Mouse (Mus musculus) embryonic stem cell, embryonic (primary cell): ENCODE results near the gene Cacna1d.

Experiments
- CTCF ChIA-PET, 4 experiments: fragments of 300-600 bp in 2 of 4; fragments of 350-600 bp in 2 of 4; sonication (Branson Sonifier 250); formaldehyde crosslinking; loops; one replicate each; lab custom pipeline; 2022; ENCODE audit warnings: inconsistent platforms in 2 of 4; lab: Charles Lee
- POLR2A ChIA-PET, 4 experiments: fragments of 300-600 bp in 2 of 4; fragments of 350-600 bp in 2 of 4; sonication (Branson Sonifier 250); formaldehyde crosslinking; loops; one replicate each; lab custom pipeline; 2022; ENCODE audit warnings: antibody characterized with exemption in 4 of 4, inconsistent platforms in 1 of 4; lab: Charles Lee

Gene Cacna1d

DNA sequence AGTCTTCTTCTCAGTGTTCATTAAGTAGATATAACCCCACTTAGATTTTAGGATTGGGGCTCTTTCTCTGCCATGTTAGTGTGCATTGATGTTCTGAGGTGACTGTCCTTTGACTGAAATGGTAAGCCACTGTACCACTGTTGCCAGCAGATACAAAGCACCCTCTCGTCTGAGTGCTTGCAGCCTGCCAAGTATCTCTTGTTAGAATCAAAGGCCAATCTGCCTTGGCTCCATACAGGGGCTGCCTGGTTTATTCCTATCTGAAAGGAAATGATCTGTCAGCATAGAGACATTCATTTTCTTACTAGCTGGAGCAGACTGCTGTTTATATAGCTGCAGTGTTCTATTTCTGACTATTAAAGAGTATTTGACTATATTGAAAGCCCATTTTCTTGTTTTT, 2.0 kb upstream of the Cacna1d start:
- ChIA-PET POLR2A (interaction anchor here in 2 of 4 experiments (0.8 to 4.7 kb wide), 4 partner anchors 13 to 60 kb away, joined by 3 to 18 read pairs (median 4); partner anchors contain the start of gene Dcp1a (in 1 of the 2)), CTCF (interaction anchor here in 1 of 4 experiments (1.0 kb wide), 1 partner anchor 302 kb away, joined by 3 read pairs; no protein-coding TSS in a partner anchor)

DNA sequence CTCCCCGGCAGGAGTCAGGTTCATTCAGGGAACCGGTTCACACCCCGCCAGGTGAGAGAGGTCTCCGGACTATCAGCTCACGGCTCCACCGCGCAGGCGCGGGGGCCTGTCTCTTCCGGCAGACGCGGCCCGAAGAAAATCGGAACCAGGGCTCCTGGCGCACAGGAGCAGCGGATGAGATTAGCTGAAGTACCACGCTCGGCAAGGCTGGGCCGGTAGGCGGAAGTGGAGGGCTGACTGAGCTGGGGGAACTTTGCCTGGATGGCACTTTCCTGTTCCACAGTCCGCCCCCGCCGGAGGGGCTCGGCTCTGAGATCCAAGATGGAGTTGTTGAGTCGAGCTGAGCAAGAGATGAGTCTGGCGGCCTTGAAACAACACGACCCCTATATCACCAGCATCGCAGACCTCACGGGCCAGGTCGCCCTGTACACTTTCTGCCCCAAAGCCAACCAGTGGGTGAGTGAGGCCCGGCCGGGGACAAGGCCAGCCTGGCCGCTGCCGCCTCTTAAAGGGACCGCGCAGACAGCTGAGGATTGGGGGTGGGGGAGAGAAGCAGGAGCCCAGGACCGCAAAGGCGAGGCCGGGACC, 11.8 kb downstream of the Cacna1d start, which contains the start of gene Dcp1a:
Gene Dcp1a, plus strand, starts transcription at position 175 of the 588 bp plus-strand sequence.
- ChIA-PET POLR2A (interaction anchor here (0.6 to 4.4 kb wide), 67 partner anchors 8 to 771 kb away, joined by 3 to 34 read pairs (median 4); partner anchors contain the start of genes Prkcd (in 2 of the 4), Rft1 (in 2 of the 4), Actr8 (in 1 of the 4) and Bap1 (in 1 of the 4)), CTCF (interaction anchor here in 3 of 4 experiments (0.6 to 1.5 kb wide), 6 partner anchors 19 to 466 kb away, joined by 3 to 5 read pairs (median 4); no protein-coding TSS in a partner anchor)

DNA sequence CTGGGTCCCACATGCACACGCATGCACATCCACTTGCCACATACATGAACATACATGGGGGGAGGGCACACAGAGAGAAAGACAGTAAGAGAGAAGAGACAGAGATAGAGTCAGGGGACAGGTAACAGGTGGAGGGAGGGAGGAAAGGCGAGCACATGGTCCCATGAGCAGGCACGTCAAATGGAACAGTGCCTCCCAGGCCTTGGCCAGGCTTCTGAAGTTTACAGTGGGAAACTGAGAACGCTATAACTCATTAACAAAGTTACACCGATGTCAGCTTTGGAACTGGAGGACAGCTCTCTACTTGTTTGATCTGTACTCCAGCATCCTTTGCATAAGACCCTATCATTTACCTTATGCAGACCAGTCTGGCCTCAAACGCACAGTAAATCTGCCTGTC, 16.8 kb downstream of the Cacna1d start:
- CTCF ChIA-PET = no interaction called here

DNA sequence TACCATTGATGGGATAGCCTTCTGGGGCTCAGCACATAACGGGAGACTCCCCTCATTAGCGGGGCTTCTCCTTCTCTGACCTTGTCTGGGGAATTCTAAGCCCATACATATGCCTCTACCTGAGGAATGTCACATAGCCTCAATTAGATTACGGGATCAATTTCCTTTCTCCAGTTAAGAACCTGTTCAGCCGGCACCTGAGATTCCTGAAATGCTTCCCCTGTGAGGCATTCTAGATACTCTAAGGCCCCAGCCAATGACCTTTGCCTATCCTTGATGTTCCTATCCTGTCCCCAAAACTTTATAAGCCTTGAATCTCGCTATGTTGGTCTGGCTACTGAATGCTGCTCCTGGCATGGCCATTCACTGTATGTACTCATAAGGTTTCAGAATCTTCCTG, 17.6 kb downstream of the Cacna1d start:
- ChIA-PET CTCF (no interaction called here), POLR2A (interaction anchor here in 1 of 4 experiments (1.4 kb wide), 1 partner anchor 18 kb away, joined by 3 read pairs; no protein-coding TSS in a partner anchor)

More for the DNA sequence above, 16.8 kb downstream of the Cacna1d start:
- POLR2A ChIA-PET = no interaction called here

DNA sequence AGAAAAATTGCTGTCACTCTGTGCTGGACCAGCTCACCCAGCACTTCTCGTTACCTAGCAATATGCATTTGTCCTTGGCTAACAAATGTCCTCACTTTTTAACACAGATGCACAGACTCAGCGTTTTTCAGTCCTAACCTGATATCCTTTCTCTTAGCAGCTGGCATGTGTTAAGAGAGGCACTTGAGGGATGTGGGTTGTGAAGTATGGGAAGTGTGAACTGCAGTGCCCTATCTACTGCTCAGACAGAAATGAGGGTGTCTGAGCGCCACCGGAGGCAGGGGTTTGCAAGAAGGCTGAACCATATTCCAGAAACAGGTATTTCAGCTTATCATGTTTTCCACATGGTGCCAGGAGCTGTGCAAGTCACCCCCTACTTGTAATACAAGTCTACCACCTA, 27.9 kb downstream of the Cacna1d start:
- CTCF ChIA-PET = no interaction called here
- POLR2A ChIA-PET = interaction anchor here in 3 of 4 experiments (0.6 to 1.8 kb wide), 3 partner anchors 16 to 48 kb away, joined by 3 to 12 read pairs (median 8); partner anchors contain the start of gene Dcp1a (in 2 of the 3)

DNA sequence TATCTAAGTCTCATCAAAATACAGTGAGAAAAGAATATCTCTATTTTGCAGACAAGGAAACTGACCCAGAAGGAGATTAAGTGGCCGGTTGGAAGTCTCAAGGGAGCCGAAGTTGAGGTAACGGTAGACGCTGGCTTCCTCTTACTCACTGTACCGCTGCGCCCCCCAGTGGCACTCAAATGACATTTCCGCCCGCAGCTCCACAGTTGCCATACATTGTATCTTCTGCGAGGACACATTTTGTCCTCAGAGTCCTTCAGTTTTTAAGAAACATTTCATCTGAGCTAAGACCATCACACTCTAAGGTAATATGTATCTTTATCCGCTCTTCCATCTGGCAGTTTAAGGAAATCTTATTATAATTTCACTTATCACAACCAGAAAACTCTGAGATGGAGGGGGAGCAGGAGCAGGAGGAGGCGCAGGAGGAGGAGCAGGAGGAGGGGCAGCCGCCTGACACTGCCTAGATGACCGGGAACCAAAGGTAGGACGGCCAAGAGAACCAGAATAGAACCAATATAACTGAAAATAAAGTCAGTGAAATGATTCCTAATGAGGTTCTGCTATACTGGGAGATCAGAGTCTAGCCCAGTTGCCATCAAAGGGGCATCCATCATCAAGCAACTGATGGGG, 31.2 kb downstream of the Cacna1d start:
- CTCF ChIA-PET = interaction anchor here (0.6 to 3.6 kb wide), 15 partner anchors 8 to 484 kb away, joined by 3 to 26 read pairs (median 4); partner anchors contain the start of gene Dcp1a (in 1 of the 4)
- POLR2A ChIA-PET = interaction anchor here in 2 of 4 experiments (0.6 to 2.0 kb wide), 3 partner anchors 19 to 52 kb away, joined by 4 to 5 read pairs (median 5); partner anchors contain the start of gene Dcp1a (in 2 of the 2)

DNA sequence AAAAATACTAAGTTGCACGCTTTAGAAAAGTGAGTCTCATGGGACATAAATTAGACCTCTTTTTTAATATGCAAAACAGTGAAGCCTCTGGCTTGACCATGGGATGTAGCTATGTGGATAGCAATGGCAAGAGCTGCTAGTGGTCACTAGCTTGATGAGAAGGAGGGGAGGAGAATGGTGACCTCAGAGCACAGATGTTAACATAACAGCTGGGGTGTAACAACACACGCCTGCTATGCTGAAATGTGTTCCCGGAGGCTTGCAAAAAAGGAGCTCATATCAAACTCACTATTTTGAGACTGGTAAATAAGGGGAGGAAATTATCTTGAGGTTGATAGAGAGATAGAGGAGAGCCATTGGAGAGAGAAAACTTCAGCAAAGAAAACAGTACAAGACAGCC, 32.4 kb downstream of the Cacna1d start:
- ChIA-PET CTCF (interaction anchor here (0.6 to 3.6 kb wide), 9 partner anchors 76 to 407 kb away, joined by 3 to 26 read pairs (median 5); no protein-coding TSS in a partner anchor), POLR2A (interaction anchor here in 1 of 4 experiments (2.0 kb wide), 1 partner anchor 54 kb away, joined by 4 read pairs; no protein-coding TSS in a partner anchor)

DNA sequence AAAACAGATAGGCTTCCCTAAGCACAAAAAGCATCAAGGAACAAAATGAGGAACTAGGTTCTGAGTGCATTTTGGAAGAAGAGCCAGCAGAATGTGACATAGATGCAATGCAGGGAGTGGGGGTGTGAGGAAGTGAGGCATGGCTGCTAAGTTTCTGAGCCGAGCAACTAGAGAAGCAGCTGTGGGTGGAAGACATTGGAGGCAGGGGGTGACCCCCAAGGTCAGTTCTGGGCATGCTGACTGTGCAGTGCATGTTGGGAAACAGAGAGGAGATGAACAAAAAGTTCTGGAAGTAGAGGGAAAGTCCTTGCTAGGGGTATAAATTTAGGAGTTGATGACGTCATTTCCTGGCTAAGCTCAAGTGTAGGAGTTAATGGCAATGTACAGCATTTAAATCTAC, 33.4 kb downstream of the Cacna1d start:
- ChIA-PET POLR2A (interaction anchor here in 1 of 4 experiments (0.7 kb wide), 1 partner anchor 319 kb away, joined by 3 read pairs; no protein-coding TSS in a partner anchor), CTCF (interaction anchor here in 2 of 4 experiments (1.2 to 3.6 kb wide), 3 partner anchors 275 to 321 kb away, joined by 3 to 26 read pairs (median 4); no protein-coding TSS in a partner anchor)

DNA sequence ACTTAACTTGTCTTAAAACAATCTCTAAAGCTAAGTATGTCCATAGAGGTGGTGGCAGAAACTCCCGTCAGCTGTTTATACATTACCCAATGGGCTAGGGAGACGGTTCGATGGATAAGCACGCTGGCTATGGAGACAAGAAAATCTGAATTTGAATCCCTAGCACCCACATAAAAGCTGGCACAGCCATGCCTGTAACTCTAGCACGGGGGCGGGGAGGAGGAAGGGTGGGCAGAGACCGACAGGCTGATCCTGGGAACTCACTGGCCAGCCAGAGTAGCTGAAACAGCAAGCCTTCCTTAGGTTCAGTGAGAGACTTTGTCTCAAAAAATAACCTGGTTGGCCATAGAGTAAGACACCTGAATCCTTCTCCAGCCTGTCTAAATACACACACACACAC, 33.8 kb downstream of the Cacna1d start:
- CTCF ChIA-PET = interaction anchor here in 2 of 4 experiments (1.2 to 3.6 kb wide), 2 partner anchors 274 to 320 kb away, joined by 3 to 26 read pairs; no protein-coding TSS in a partner anchor
- POLR2A ChIA-PET = no interaction called here

DNA sequence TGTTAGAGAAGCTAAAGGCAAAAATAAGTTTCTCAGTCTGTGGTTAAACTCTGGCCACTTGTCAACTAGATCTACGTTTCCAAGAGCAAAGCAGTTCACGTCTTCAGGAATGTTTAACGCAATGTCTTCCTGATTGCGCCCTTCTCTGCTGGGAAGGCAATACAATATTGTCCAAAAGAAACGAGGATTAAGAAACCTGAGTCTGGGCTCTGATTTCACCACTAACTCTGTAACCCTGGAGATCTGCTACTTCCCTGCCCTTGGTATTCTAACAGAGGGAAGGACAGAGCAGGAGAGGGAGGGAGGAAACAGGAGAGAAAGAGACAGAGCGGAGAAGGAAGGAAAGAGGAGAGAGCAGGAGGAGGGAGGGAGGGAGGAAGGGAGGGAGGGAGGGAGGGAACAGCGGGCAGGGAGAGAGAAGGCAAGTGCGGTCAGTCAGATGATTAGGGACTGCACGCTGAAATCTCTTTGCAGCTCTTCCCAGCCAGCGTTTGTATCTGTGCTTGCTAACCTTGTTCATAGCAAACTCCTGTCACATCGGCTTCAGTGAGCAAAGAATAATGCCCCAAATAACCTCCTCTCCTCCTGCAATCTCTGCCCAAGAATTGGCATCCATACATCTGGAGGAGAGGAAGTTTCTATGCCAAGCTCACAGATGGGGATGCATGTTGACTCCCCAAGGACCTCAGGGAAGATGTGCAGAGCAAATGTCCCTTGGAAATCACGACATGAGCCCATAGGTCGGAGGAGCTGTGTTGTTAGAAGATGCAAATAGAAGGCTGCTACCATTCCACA, 35.3 kb downstream of the Cacna1d start:
- CTCF ChIA-PET = interaction anchor here in 1 of 4 experiments (1.0 kb wide), 1 partner anchor 107 kb away, joined by 3 read pairs; no protein-coding TSS in a partner anchor
- POLR2A ChIA-PET = interaction anchor here in 1 of 4 experiments (1.0 kb wide), 1 partner anchor 17 kb away, joined by 3 read pairs; no protein-coding TSS in a partner anchor

DNA sequence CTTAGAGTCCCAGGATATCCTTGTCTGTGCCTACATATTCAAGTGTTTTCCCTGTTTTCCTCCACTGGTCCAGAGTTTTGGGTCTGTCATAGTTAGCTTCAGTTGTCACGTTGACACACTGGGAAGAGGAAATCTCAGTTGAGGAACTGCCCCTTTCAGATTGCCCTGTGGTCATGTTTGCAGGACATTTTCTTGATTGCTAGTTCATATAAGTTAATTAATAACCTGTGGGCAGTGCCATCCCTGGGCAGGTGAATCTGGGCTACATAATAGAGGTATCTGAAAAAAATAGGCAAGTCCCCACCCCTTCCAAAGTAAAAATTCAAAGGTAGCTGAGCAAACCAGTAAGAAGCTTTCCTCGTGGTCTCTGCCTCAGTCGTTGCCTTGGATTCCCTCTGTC, 51.3 kb downstream of the Cacna1d start:
- CTCF ChIA-PET = no interaction called here
- POLR2A ChIA-PET = interaction anchor here in 1 of 4 experiments (0.6 kb wide), 1 partner anchor 109 kb away, joined by 3 read pairs; no protein-coding TSS in a partner anchor

DNA sequence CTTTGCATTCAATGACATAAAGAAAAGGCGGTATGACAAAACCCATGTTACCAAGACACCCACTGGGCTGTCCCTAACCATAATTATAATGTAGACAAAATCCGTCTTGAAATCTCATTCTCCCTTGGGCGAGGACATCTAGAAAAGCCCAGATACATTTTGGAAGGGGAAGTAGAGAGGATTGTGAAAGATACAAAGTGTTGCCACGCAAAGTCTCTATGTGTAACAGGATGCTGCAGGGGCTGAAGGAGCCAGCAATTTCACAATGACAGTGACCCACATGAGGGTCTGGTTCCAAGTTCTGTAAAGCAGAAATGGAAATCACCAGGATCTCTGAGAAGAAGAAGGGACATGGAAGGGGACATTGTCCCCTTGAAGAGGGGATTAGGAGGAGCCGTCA, 55.9 kb downstream of the Cacna1d start:
- ChIA-PET CTCF (no interaction called here), POLR2A (no interaction called here)

DNA sequence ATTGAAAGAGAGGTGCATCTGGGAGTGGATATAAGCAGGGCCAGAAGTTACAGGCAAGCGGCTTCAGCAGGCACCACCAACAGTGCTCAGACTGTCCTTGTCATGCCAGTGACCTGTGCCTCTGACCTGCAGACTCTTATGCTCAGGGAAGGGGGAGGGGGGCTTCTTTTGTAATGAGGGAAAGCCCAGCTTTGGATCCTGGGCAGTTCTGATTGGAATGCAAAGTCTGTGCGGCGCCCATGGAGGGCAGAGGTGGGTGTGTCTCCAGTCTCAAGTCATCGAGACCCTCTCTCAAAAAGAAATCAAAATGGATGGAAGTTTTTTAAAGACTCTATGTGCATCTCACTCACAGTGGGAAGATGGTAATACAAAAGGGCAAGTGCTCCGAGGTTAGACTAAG, 60.8 kb downstream of the Cacna1d start:
- ChIA-PET CTCF (no interaction called here), POLR2A (interaction anchor here in 1 of 4 experiments (1.8 kb wide), 1 partner anchor 49 kb away, joined by 4 read pairs; the partner anchor contains the start of gene Dcp1a)

DNA sequence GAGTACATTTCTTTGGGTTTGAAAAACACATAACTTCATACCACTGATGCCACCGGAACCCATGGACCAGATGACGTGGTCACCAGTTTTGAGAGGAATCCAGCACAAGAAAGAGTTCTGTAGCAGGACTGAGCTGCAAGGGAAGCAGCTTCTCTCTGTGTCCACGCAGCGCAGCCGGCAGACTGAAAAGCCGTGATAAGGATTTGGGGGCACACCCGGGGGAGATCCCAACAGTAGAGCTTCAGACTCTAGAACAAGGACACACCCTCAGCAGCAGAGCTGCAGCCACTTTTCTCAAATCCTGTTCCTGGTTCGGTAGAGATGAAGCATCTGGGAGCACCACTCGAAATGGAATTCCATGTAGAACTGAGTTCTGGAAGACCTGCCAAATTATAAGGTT, 61.2 kb downstream of the Cacna1d start:
- ChIA-PET POLR2A (interaction anchor here in 1 of 4 experiments (1.8 kb wide), 1 partner anchor 49 kb away, joined by 4 read pairs; the partner anchor contains the start of gene Dcp1a), CTCF (no interaction called here)

DNA sequence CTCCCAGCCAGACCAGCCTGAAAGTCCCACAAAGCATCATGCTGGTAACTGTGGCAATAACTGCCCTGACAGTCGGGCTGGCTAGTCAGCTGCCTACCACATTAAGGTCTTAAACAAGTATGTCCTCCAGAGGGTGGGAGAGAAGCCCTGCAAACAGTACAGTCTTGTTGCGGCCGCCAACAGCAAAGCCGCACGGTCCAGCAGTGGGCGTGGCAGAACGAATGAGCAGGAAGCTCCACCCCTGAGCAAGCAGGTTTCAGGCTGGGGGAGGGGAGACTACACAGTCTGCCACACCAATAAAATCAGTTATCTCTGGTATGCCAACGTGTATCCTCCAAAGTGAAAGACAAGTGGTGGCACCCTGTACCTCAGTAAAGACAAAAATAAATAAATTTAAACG, 61.6 kb downstream of the Cacna1d start:
- CTCF ChIA-PET = interaction anchor here in 1 of 4 experiments (0.6 kb wide), 1 partner anchor 257 kb away, joined by 7 read pairs; no protein-coding TSS in a partner anchor

DNA sequence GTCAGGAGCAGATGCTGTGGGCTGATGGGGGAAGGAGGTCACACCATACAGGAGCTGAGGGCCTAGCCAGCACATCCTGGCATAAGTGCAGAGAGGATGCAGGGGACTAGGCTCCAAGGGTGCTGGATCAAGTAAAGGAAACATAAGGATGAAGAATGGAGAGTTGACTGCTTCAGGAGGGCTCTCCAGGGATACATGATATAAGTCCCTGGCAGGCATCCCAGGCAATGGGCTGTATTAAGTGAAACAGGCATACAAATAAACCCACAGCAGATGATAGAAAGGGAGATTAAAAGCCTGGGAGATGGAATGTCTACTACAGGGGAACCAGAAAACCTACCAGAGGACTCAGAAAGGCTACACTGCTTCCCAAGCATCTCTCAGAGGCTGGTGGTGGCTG, 62.5 kb downstream of the Cacna1d start:
- CTCF ChIA-PET = interaction anchor here in 1 of 4 experiments (0.6 kb wide), 1 partner anchor 806 kb away, joined by 3 read pairs; no protein-coding TSS in a partner anchor
- POLR2A ChIA-PET = interaction anchor here in 1 of 4 experiments (0.9 kb wide), 1 partner anchor 50 kb away, joined by 3 read pairs; the partner anchor contains the start of gene Dcp1a

More for the DNA sequence above, 61.6 kb downstream of the Cacna1d start:
- POLR2A ChIA-PET = interaction anchor here in 2 of 4 experiments (0.6 to 1.8 kb wide), 2 partner anchors 50 to 462 kb away, joined by 3 to 4 read pairs; partner anchors contain the start of genes Dcp1a (in 1 of the 2) and Selenok (in 1 of the 2)

DNA sequence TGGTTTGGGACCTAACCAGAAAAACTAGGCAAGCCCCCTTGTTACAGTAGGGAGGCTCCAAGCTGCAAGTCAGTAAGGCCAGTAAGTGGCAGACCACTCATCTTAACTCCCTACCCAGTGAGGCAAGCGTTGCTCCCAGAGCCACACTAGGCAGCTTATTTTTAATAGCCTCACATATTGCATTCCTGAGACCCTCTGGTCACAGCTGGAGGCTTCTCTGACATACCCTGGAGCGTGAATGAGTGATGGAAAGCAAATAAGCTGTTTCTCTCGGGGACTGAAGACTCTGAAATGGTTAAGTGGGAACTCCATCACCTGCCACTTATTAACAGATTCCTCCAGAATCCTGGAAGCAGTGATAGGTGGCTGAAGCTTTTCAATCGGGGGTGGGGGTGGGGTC, 65.4 kb downstream of the Cacna1d start:
- ChIA-PET CTCF (interaction anchor here in 1 of 4 experiments (0.6 kb wide), 1 partner anchor 13 kb away, joined by 3 read pairs; no protein-coding TSS in a partner anchor), POLR2A (interaction anchor here in 2 of 4 experiments (0.6 kb wide), 2 partner anchors 12 to 141 kb away, joined by 3 to 9 read pairs; no protein-coding TSS in a partner anchor)
